Mouse (Mus musculus): ENCODE results near the gene Ckap5. TPM values are rescaled to one million over a fixed set of nuclear protein-coding genes. Genes with fewer than 3 reads are reported as not detected.

The Ckap5 gene
- polyA plus RNA-seq (2012; fragmentation: generic; extraction: Trizol) = 10 to 100 TPM in 1 of 2 experiments, under 1 TPM in 1; 0.96 to 10.6 TPM

GRCm38 (mm10) chr2:91526294-91527146 is at the start of gene Ckap5:
Gene Ckap5 (plus strand): TSS chr2:91526762.

GRCm38 (mm10) chr2:91636229-91636628 is 109.7 kb downstream of the Ckap5 start, which contains the start of gene F2:
Gene F2 (minus strand): TSS chr2:91636414.

GRCm38 (mm10) chr2:91649553-91650359 is 123.2 kb downstream of the Ckap5 start, which contains the start of the genes Zfp408 and Arhgap1:
Gene Zfp408 (minus strand): TSS chr2:91649791.
Gene Arhgap1 (plus strand): TSS chr2:91649860.

Other genes with a start within 250 kb of the Ckap5 start
- 10 to 100 TPM; 23.8 to 52.5 TPM for gene 1110051M20Rik, start 82.1 kb upstream of the Ckap5 start, polyA plus RNA-seq (2012; fragmentation: generic; extraction: Trizol)
- 1 to 10 TPM in 1 of 2 experiments, under 1 TPM in 1; 0.07 to 2.7 TPM for gene Lrp4, start 69.3 kb upstream of the Ckap5 start, polyA plus RNA-seq (2012; fragmentation: generic; extraction: Trizol)
- gene F2, start 109.7 kb downstream of the Ckap5 start, polyA plus RNA-seq (2012; fragmentation: generic; extraction: Trizol) = not detected
- 1 to 10 TPM; 1.6 to 9.8 TPM for gene Zfp408, start 123.0 kb downstream of the Ckap5 start, polyA plus RNA-seq (2012; fragmentation: generic; extraction: Trizol)
- 10 to 100 TPM; 29.4 to 59.9 TPM for gene Arhgap1, start 123.1 kb downstream of the Ckap5 start, polyA plus RNA-seq (2012; fragmentation: generic; extraction: Trizol)
- 10 to 100 TPM in 1 of 2 experiments, 1 to 10 TPM in 1; 7.9 to 19.5 TPM for gene Atg13, start 183.8 kb downstream of the Ckap5 start, polyA plus RNA-seq (2012; fragmentation: generic; extraction: Trizol)
- 1 to 10 TPM in 1 of 2 experiments, under 1 TPM in 1; 0.91 to 4.9 TPM for gene Harbi1, start 184.1 kb downstream of the Ckap5 start, polyA plus RNA-seq (2012; fragmentation: generic; extraction: Trizol)
- gene Ambra1, start 203.4 kb downstream of the Ckap5 start, polyA plus RNA-seq (2012; fragmentation: generic; extraction: Trizol) = 10 to 100 TPM in 1 of 2 experiments, 1 to 10 TPM in 1; 7.6 to 19.0 TPM